Mouse (Mus musculus) kidney, adult 9 months (tissue): ENCODE measurements around the gene Nat9.

ENCODE experiments used
- DNase-seq: peaks from one replicate; pipeline ENCODE4 v3.0.0; 2022

Gene Nat9

DNA sequence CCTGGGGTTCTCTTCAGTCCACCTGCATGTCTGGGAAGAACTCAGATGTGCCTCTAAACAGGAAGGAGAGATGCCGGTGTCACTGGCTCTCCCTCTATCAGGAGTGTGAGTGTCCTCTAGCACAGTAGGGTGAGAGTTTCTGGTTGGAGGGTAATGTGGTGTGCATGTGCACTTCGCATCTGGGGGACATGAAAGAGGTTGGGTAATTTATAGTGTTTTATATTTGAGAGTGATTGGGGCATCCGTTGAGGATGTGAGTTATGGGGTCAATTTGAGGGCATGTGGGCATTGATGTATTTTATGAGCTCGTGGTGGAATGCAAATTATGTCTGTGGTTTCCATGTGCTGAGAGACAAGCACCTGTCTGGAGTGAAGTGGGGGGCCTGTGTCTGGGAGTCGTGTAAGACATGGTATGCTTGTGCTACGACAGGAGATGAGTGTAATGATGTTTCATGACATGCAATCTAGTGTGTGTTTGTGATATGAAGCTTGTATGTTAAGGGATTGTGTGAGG, 36.9 kb downstream of the Nat9 start:
- DNase-seq: no peak

GRCm38 (mm10) chr11:115147813-115148212, 39.8 kb downstream of the Nat9 start:
- DNase-seq: no peak

- no peak for DNase-seq
These were observed 45.7 kb downstream of the Nat9 start for GRCm38 (mm10) chr11:115141970-115142369.

DNA sequence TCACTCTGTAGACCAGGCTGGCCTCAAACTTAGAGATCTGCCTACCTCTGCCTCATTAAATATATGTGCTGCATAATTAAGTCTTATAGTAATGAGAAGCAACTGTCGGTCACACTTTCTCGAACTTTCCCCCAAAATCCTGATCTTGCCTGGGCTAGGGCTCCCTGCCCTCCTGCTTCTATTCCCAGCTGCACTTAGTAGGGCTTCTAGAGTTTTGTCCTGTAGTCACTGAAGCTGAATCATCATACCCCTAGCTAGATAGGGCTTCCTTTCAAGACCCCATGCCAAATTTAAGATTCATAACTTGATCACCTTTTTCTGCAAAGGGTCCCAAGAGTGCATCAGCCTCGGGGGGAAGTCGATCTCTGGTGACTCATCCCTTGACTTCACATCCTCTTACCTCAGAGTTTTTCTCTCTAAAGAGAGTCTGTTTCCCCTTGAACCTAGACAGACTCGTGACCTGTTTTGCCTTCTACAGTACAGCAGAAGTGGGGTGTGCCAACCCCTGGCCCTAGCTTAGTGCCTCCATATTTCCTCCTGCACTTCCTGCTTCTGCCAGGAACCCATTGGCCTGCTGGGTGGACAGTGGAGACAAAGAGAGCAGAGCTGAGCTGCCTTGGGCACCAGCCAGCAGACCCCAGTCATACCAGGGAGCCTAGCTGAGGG, 48.9 kb downstream of the Nat9 start:
- DNase-seq: no peak

DNA sequence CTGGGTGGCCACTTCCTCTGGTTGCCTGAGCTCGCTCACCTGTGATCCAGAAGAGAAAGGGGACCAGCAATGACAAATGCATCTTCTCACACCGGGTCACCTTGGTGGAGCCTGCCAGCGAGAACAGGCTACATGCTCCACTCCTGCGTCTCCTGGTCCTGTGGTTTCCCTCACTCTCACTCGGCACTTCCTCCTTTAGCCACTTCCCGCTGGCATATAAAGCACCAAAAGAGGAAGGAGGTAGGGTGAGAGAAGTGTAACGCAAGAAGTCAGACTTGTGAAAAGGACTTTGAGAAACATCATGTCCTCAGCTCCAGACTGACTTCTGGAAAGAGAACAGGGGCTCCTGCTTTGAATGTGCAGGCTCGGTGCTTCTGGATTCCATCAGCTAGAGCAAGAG, 53.9 kb downstream of the Nat9 start, which contains the start of gene Cd300lf:
TSS of gene Cd300lf (minus strand) at position 193 of the 400 bp plus-strand sequence.
- no peak for DNase-seq
